Mouse (Mus musculus) liver, postnatal 0 days (tissue): ENCODE results near the gene Ate1.

Experiments
- CTCF ChIP-seq: sonication (generic); IDR thresholded peaks from 2 replicates; pipeline ENCODE4 v1.5.1; 2016; ENCODE audit warnings: antibody characterized with exemption, low read depth
- EP300 ChIP-seq: IDR thresholded peaks from 2 replicates; pipeline ENCODE4 v1.6.1; 2016; ENCODE audit warnings: antibody characterized with exemption, low read depth, mild to moderate bottlenecking

GRCm38 (mm10) chr7:130394697-130395096 is 125.5 kb downstream of the Ate1 start:
- TF ChIP-seq EP300: no peak
- TF ChIP-seq CTCF: no peak
